Mouse (Mus musculus): ENCODE measurements around the gene Rapgef4.

- TF ChIP-seq CTCF (IDR thresholded peaks at IDR 0.05; ENCODE audit: low read depth, low read length) (no peak), GATA2 (IDR thresholded peaks at IDR 0.05; ENCODE audit: borderline replicate concordance, low read depth, low read length) (no peak)
Measured at GRCm38 (mm10) chr2:71936711-71937110, 44.3 kb upstream of the Rapgef4 start.
